Mouse (Mus musculus) spleen, adult 2 months (tissue): ENCODE measurements around the gene Nod2.

Experiments
- CTCF ChIP-seq: fragments of 200-500 bp; IDR thresholded peaks from 2 replicates; pipeline ENCODE4 v1.5.1; 2011; ENCODE audit warnings: mild to moderate bottlenecking, inconsistent platforms; ENCODE audit not compliant: insufficient read depth, insufficient read length, insufficient replicate concordance; ENCODE audit errors: extremely low read depth
- POLR2A ChIP-seq: fragments of 200-500 bp; IDR thresholded peaks from 2 replicates; pipeline ENCODE4 v1.6.1; 2011; ENCODE audit warnings: low read depth, low read length, inconsistent platforms

DNA sequence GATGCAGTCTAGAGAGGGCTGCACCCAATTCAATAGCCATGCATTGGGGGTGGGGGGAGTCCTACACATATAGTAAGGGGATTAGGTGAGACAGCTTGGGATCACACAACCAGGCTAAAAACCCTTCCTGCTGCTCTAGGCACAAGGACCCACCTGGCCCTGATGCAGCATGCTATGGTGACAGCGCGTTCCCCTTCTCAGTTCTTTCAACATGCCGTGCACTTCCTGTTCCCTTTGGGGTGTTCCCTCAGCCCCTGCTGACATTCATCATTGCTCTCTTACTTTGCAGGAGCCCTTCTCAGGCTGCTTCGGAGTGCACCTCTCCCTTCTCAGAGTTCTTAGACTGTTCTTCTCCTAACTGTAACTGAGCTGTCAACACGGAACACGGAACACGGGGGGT is 47.2 kb downstream of the Nod2 start:
- TF ChIP-seq CTCF = no peak
- no peak for TF ChIP-seq POLR2A
